In the genomic region with DNA sequence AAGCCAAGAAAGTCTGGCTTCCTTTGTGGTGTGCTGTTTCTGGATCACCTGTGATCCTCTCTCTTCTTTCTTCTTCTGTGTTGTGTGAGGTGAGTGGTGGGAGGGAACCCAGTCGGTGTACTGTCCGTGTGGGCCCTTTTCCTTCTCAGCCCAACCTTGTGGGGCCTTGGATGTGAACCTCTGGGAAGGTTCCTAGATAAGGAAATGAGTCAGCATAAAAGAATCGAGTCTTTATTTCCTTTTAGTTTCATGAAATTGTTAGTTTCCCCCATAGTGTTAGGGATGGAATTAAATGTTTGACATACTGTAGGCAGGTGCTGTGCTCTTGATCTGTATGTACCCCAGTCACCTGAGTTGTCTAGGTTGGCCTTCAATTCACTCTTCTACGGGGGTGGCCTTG, we compare ENCODE assay signal across 11 mouse cellular contexts. TPM values are rescaled to one million over a fixed set of nuclear protein-coding genes. Genes with fewer than 3 reads are reported as not detected.
DNase-seq lines count a peak whose midpoint lies in the region; ATAC-seq and TF ChIP-seq lines count a peak whose summit lies in the region.
"Had no signal": no experiment of that assay in that cellular context is flagged by ENCODE, and none has a peak within 500 bp of the region (broad histone marks: within the 10 kb centered on the region; RNA-seq: fewer than 3 reads in every experiment).

No protein-coding gene starts in this region.

- TF ChIP-seq CTCF in heart, postnatal 0 days (IDR thresholded peaks at IDR 0.05; ENCODE audit: low read depth) = no peak
- no peak for TF ChIP-seq CTCF in stomach, postnatal 0 days (IDR thresholded peaks at IDR 0.05; ENCODE audit: low read depth)

- 41% methylated on average over 4 of the region's 4 CpGs for WGBS in heart, postnatal 0 days
- 91% methylated on average over 4 of the region's 4 CpGs for WGBS in midbrain, embryonic 10.5 days
- WGBS in midbrain, embryonic 13.5 days = 88% methylated on average over 4 of the region's 4 CpGs
- 86% methylated on average over 4 of the region's 4 CpGs for WGBS in limb, embryonic 12.5 days
- WGBS in stomach, postnatal 0 days = 53% methylated on average over 4 of the region's 4 CpGs

- H3K36me3 ChIP-seq in heart, postnatal 0 days (replicated peaks; ENCODE audit: control insufficient read depth, insufficient read depth, low read length) = peaks cover 4% of the 10 kb centered on the region; the same call in 1 of the 2 replicates
- peaks cover 18% of the 10 kb centered on the region for H3K36me3 ChIP-seq in midbrain, embryonic 10.5 days
- H3K36me3 ChIP-seq in midbrain, embryonic 13.5 days = peaks cover 18% of the 10 kb centered on the region
- peaks cover 10% of the 10 kb centered on the region; the same call in 1 of the 2 replicates for H3K36me3 ChIP-seq in limb, embryonic 12.5 days
- H3K36me3 ChIP-seq in stomach, postnatal 0 days (ENCODE audit: control insufficient read depth, insufficient read depth, low read length) = no peaks in the 10 kb centered on the region; the same call in 1 of the 2 replicates

- no peaks in the 10 kb centered on the region for H3K27me3 ChIP-seq in heart, postnatal 0 days (ENCODE audit: control insufficient read depth, insufficient read depth, low read length)
- no peaks in the 10 kb centered on the region for H3K27me3 ChIP-seq in midbrain, embryonic 10.5 days (ENCODE audit: low read depth, poor library complexity, severe bottlenecking)
- no peaks in the 10 kb centered on the region for H3K27me3 ChIP-seq in midbrain, embryonic 13.5 days
- H3K27me3 ChIP-seq in limb, embryonic 12.5 days = no peaks in the 10 kb centered on the region
- H3K27me3 ChIP-seq in stomach, postnatal 0 days (ENCODE audit: control insufficient read depth, insufficient read depth, low read length) = no peaks in the 10 kb centered on the region
- H3K27me3 ChIP-seq: neural tube, embryonic 15.5 days had no signal

- DNase-seq in heart, postnatal 0 days (ENCODE audit: low spot score) = no peak
- no peak for DNase-seq in heart, postnatal 10 days
- DNase-seq in midbrain, embryonic 10.5 days (ENCODE audit: low spot score) = no peak
- DNase-seq in stomach, postnatal 0 days (ENCODE audit: low spot score) = no peak
- no peak for DNase-seq in frontal cortex, postnatal 36 days (ENCODE audit: low spot score in 2 of 2)
- no peak for DNase-seq in Muller cell, postnatal 12 days (ENCODE audit: inconsistent ontology term)
- DNase-seq: cerebellum, adult 2 months; lung, postnatal 14 days had no signal

- no peak for ATAC-seq in heart, postnatal 0 days (ENCODE audit: insufficient read depth, low read depth)
- no peak for ATAC-seq in midbrain, embryonic 13.5 days
- no peak for ATAC-seq in limb, embryonic 12.5 days (ENCODE audit: insufficient number of reproducible peaks, insufficient read depth, low FRiP score, low TSS enrichment, low read depth)
- peak; percentile 54; the same call in 1 of the 2 replicates for ATAC-seq in stomach, postnatal 0 days (ENCODE audit: low FRiP score, low TSS enrichment)

- peak overlapping the region; percentile 62; the same call in 1 of the 2 replicates for H3K27ac ChIP-seq in heart, postnatal 0 days (ENCODE audit: low read depth)
- H3K27ac ChIP-seq in midbrain, embryonic 10.5 days (replicated peaks) = 0 out of 2 replicates have a peak overlapping the region, but pooled peaks have one; percentile 23
- H3K27ac ChIP-seq in midbrain, embryonic 13.5 days = no peak overlapping the region
- peak overlapping the region; percentile 76; the same call in 1 of the 2 replicates for H3K27ac ChIP-seq in limb, embryonic 12.5 days
- H3K27ac ChIP-seq in stomach, postnatal 0 days (replicated peaks) = peak overlapping the region; percentile 53; the same call in 1 of the 2 replicates
- H3K27ac ChIP-seq: neural tube, embryonic 15.5 days had no signal

- intact Hi-C loops in heart, postnatal 10 days (cut with DNase I) = no loop called here

- no peak overlapping the region for H3K9ac ChIP-seq in heart, postnatal 0 days (replicated peaks; ENCODE audit: low read depth, low read length)
- H3K9ac ChIP-seq in midbrain, embryonic 13.5 days (replicated peaks) = no peak overlapping the region
- H3K9ac ChIP-seq in limb, embryonic 12.5 days (replicated peaks) = no peak overlapping the region
- H3K9ac ChIP-seq in stomach, postnatal 0 days (ENCODE audit: low read length) = no peak overlapping the region
- H3K9ac ChIP-seq: neural tube, embryonic 15.5 days had no signal

- H3K4me3 ChIP-seq in heart, postnatal 0 days (ENCODE audit: low read depth, low read length) = no peak overlapping the region
- H3K4me3 ChIP-seq in midbrain, embryonic 10.5 days = no peak overlapping the region
- no peak overlapping the region for H3K4me3 ChIP-seq in midbrain, embryonic 13.5 days (replicated peaks)
- no peak overlapping the region for H3K4me3 ChIP-seq in limb, embryonic 12.5 days (replicated peaks)
- H3K4me3 ChIP-seq in stomach, postnatal 0 days (ENCODE audit: low read depth, low read length) = no peak overlapping the region
- H3K4me3 ChIP-seq: neural tube, embryonic 15.5 days had no signal

- H3K4me2 ChIP-seq in heart, postnatal 0 days (ENCODE audit: low read depth, low read length) = no peak overlapping the region
- H3K4me2 ChIP-seq in midbrain, embryonic 13.5 days (replicated peaks) = no peak overlapping the region
- H3K4me2 ChIP-seq in limb, embryonic 12.5 days = no peak overlapping the region
- no peak overlapping the region for H3K4me2 ChIP-seq in stomach, postnatal 0 days (replicated peaks; ENCODE audit: low read depth)
- H3K4me2 ChIP-seq: neural tube, embryonic 15.5 days had no signal

- TF ChIP-seq EP300 in heart, postnatal 0 days (IDR thresholded peaks at IDR 0.05; ENCODE audit: low read depth) = no peak
- no peak for TF ChIP-seq EP300 in stomach, postnatal 0 days (optimal IDR thresholded peaks at IDR 0.05)

- no peaks in the 10 kb centered on the region for H3K9me3 ChIP-seq in heart, postnatal 0 days (replicated peaks; ENCODE audit: control insufficient read depth, low read length)
- H3K9me3 ChIP-seq in midbrain, embryonic 10.5 days (replicated peaks) = no peaks in the 10 kb centered on the region
- H3K9me3 ChIP-seq in midbrain, embryonic 13.5 days = no peaks in the 10 kb centered on the region
- H3K9me3 ChIP-seq in limb, embryonic 12.5 days = no peaks in the 10 kb centered on the region
- H3K9me3 ChIP-seq in stomach, postnatal 0 days (ENCODE audit: control insufficient read depth, low read length) = no peaks in the 10 kb centered on the region
- H3K9me3 ChIP-seq: neural tube, embryonic 15.5 days had no signal

- H3K4me1 ChIP-seq in heart, postnatal 0 days (ENCODE audit: control insufficient read depth, insufficient read depth) = peaks cover 23% of the 10 kb centered on the region
- 0 out of 2 replicates have a peak, but pooled peaks cover 7% of the 10 kb centered on the region for H3K4me1 ChIP-seq in midbrain, embryonic 10.5 days
- 0 out of 2 replicates have a peak, but pooled peaks cover 7% of the 10 kb centered on the region for H3K4me1 ChIP-seq in midbrain, embryonic 13.5 days (replicated peaks)
- H3K4me1 ChIP-seq in limb, embryonic 12.5 days (replicated peaks) = peaks cover 34% of the 10 kb centered on the region
- H3K4me1 ChIP-seq in stomach, postnatal 0 days (replicated peaks; ENCODE audit: control insufficient read depth, insufficient read depth) = peaks cover 10% of the 10 kb centered on the region

RNA-seq across cellular contexts. Expression of a gene that starts 52.9 kb away (rescaled TPM):
- 37.5 and 40.5 TPM in 2 replicates for total RNA-seq in heart, postnatal 0 days (2014; rRNA removed; ENCODE audit: low replicate concordance)
- polyA plus RNA-seq in heart, postnatal 0 days (2015; fragmentation: Nextera tagmentation; extraction: Ambion mirVana) = 18.4 and 20.4 TPM in 2 replicates
- 10 to 100 TPM; 27.2 to 30.1 TPM for total RNA-seq in heart, postnatal 10 days (2021)
- polyA plus RNA-seq in midbrain, embryonic 10.5 days (2016; fragmentation: Nextera tagmentation; extraction: Ambion mirVana) = 54.4 and 61.8 TPM in 2 replicates
- polyA plus RNA-seq in midbrain, embryonic 13.5 days (2015; fragmentation: Nextera tagmentation; extraction: Ambion mirVana) = 48.9 and 50.0 TPM in 2 replicates
- 277 and 286 TPM in 2 replicates for polyA plus RNA-seq in limb, embryonic 12.5 days (2016; fragmentation: Nextera tagmentation; extraction: Ambion mirVana)
- 25.2 and 26.4 TPM in 2 replicates for polyA plus RNA-seq in stomach, postnatal 0 days (2015; fragmentation: Nextera tagmentation; extraction: Ambion mirVana)
